Mouse (Mus musculus): ENCODE measurements at regions not wholly inside any gene's neighbourhood (a gene's known extent, or its start where the extent isn't known, plus 50 kb on each side); places are given as distances from the start of the nearest gene placed in this dataset.
A peak's percentile ranks its signal among the peaks of the same experiment; 100 is the strongest.

GRCm38 (mm10) chr5:28690110-28690509 lies 223.1 kb upstream of the Shh start:
- Histone ChIP-seq H3K36me3 (no peaks in the 10 kb centered on the region), H3K27ac (no peak overlapping the region), H3K4me3 (no peak overlapping the region), H3K4me1 (replicated peaks) (no peaks in the 10 kb centered on the region), H3K9me3 (no peaks in the 10 kb centered on the region), H3K27me3 (ENCODE audit: insufficient read depth, poor library complexity, severe bottlenecking) (no peaks in the 10 kb centered on the region)
- no peak for DNase-seq (ENCODE audit: low spot score)
- 80% methylated on average over 6 of the region's 6 CpGs for whole genome bisulfite sequencing

GRCm38 (mm10) chr5:28689651-28690050 lies 222.6 kb upstream of the Shh start:
- Histone ChIP-seq H3K36me3 (no peaks in the 10 kb centered on the region), H3K4me3 (no peak overlapping the region), H3K9me3 (no peaks in the 10 kb centered on the region), H3K27ac (no peak overlapping the region), H3K4me1 (replicated peaks) (no peaks in the 10 kb centered on the region), H3K27me3 (ENCODE audit: insufficient read depth, poor library complexity, severe bottlenecking) (no peaks in the 10 kb centered on the region)
- DNase-seq (ENCODE audit: low spot score): no peak
- 86% methylated on average over 2 of the region's 2 CpGs for WGBS

GRCm38 (mm10) chr5:28689136-28689535 lies 222.1 kb upstream of the Shh start:
- 88% methylated on average over 3 of the region's 3 CpGs for WGBS
- no peak for DNase-seq (ENCODE audit: low spot score)

GRCm38 (mm10) chr5:28682821-28683220 lies 215.8 kb upstream of the Shh start:
- no peak overlapping the region for H3K27ac ChIP-seq
- H3K36me3 ChIP-seq: no peaks in the 10 kb centered on the region
- 81% methylated on average over 6 of the region's 6 CpGs for WGBS
- no peak overlapping the region for H3K4me3 ChIP-seq
- DNase-seq (ENCODE audit: low spot score): no peak
- no peaks in the 10 kb centered on the region for H3K27me3 ChIP-seq (ENCODE audit: insufficient read depth, poor library complexity, severe bottlenecking)
- H3K9me3 ChIP-seq: no peaks in the 10 kb centered on the region
- 0 out of 2 replicates have a peak, but pooled peaks cover 3% of the 10 kb centered on the region for H3K4me1 ChIP-seq (replicated peaks)

More at GRCm38 (mm10) chr5:28689136-28689535, 222.1 kb upstream of the Shh start:
- H3K9me3 ChIP-seq: no peaks in the 10 kb centered on the region
- H3K27me3 ChIP-seq (ENCODE audit: insufficient read depth, poor library complexity, severe bottlenecking): no peaks in the 10 kb centered on the region
- no peak overlapping the region for H3K4me3 ChIP-seq
- H3K36me3 ChIP-seq: no peaks in the 10 kb centered on the region
- H3K4me1 ChIP-seq (replicated peaks): no peaks in the 10 kb centered on the region
- no peak overlapping the region for H3K27ac ChIP-seq

GRCm38 (mm10) chr5:28680311-28680710 lies 213.3 kb upstream of the Shh start:
- Histone ChIP-seq H3K4me3 (no peak overlapping the region), H3K27me3 (ENCODE audit: insufficient read depth, poor library complexity, severe bottlenecking) (no peaks in the 10 kb centered on the region), H3K9me3 (no peaks in the 10 kb centered on the region), H3K27ac (no peak overlapping the region), H3K4me1 (replicated peaks) (0 out of 2 replicates have a peak, but pooled peaks cover 3% of the 10 kb centered on the region), H3K36me3 (no peaks in the 10 kb centered on the region)
- 90% methylated on average over 1 of the region's 1 CpGs for WGBS
- DNase-seq (ENCODE audit: low spot score): no peak

DNA sequence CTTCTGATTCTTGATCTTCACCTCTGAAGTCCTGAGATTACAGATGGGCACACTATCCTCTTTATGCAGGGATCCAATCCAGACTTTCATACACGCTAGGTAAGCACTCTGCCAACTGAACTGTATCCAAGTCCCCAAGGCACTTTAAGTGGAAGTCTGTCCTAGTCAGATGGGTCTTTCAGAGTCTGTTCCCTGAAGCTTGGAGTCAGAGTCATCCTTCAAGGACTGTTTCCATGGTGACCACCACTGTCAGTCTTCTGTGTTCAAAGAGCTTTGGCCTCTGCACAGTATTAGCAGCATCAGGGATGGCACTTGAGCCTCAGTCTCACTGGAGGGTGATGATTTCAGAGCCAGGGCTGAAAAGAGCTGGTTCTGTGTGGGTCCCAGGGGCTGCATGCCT lies 212.7 kb upstream of the Shh start:
- H3K4me3 ChIP-seq: no peak overlapping the region
- DNase-seq (ENCODE audit: low spot score): no peak
- 78% methylated on average over 1 of the region's 1 CpGs for WGBS

DNA sequence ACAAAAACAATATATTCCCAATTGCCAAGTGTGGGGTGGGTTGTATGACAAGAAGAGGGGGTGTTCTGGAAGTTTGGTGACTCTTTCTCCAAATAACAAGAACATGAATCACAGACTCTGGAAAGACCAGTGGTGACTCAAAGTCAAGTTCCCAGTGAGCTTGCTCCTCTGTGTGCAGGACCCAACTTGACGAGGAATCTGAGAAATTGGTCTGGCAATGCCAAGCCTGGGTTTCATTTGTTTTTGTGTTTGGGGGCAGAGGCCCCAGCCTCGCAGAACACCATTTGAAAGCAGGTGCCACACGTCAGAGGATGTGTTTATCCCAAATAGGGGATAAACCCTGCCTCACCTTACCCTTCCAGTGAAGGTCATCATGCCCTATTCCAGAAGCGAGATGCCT lies 163.1 kb upstream of the Shh start:
- Histone ChIP-seq H3K27me3 (ENCODE audit: insufficient read depth, poor library complexity, severe bottlenecking) (no peaks in the 10 kb centered on the region), H3K27ac (no peak overlapping the region), H3K4me1 (replicated peaks) (no peaks in the 10 kb centered on the region), H3K9me3 (no peaks in the 10 kb centered on the region), H3K4me3 (no peak overlapping the region), H3K36me3 (no peaks in the 10 kb centered on the region)
- WGBS: 80% methylated on average over 4 of the region's 4 CpGs
- no peak for DNase-seq (ENCODE audit: low spot score)

More for the DNA sequence above, 212.7 kb upstream of the Shh start:
- Histone ChIP-seq H3K9me3 (no peaks in the 10 kb centered on the region), H3K4me1 (replicated peaks) (0 out of 2 replicates have a peak, but pooled peaks cover 3% of the 10 kb centered on the region), H3K27me3 (ENCODE audit: insufficient read depth, poor library complexity, severe bottlenecking) (no peaks in the 10 kb centered on the region), H3K36me3 (no peaks in the 10 kb centered on the region), H3K27ac (no peak overlapping the region)

GRCm38 (mm10) chr5:28611885-28612284 lies 144.8 kb upstream of the Shh start:
- Histone ChIP-seq H3K4me3 (no peak overlapping the region), H3K27me3 (ENCODE audit: insufficient read depth, poor library complexity, severe bottlenecking) (no peaks in the 10 kb centered on the region), H3K4me1 (replicated peaks) (no peaks in the 10 kb centered on the region), H3K27ac (no peak overlapping the region), H3K9me3 (no peaks in the 10 kb centered on the region), H3K36me3 (no peaks in the 10 kb centered on the region)
- DNase-seq (ENCODE audit: low spot score): no peak
- 92% methylated on average over 3 of the region's 3 CpGs for WGBS

GRCm38 (mm10) chr5:28596537-28597314 lies 129.7 kb upstream of the Shh start:
- Histone ChIP-seq H3K4me3 (no peak overlapping the region), H3K36me3 (no peaks in the 10 kb centered on the region), H3K4me1 (replicated peaks) (no peaks in the 10 kb centered on the region), H3K27ac (no peak overlapping the region), H3K27me3 (ENCODE audit: insufficient read depth, poor library complexity, severe bottlenecking) (no peaks in the 10 kb centered on the region), H3K9me3 (no peaks in the 10 kb centered on the region)
- 61% methylated on average over 1 of the region's 1 CpGs for WGBS
- DNase-seq (ENCODE audit: low spot score): no peak

- WGBS: 86% methylated on average over 5 of the region's 5 CpGs
- Histone ChIP-seq H3K27ac (no peak overlapping the region), H3K9me3 (no peaks in the 10 kb centered on the region), H3K4me3 (no peak overlapping the region), H3K36me3 (no peaks in the 10 kb centered on the region), H3K27me3 (ENCODE audit: insufficient read depth, poor library complexity, severe bottlenecking) (no peaks in the 10 kb centered on the region), H3K4me1 (replicated peaks) (peaks cover 21% of the 10 kb centered on the region)
- DNase-seq (ENCODE audit: low spot score): no peak
These were observed 104.4 kb upstream of the Shh start for GRCm38 (mm10) chr5:28571347-28571998.

- no peak overlapping the region for H3K27ac ChIP-seq
These were observed 101.4 kb upstream of the Shh start for GRCm38 (mm10) chr5:28568417-28568816.

DNA sequence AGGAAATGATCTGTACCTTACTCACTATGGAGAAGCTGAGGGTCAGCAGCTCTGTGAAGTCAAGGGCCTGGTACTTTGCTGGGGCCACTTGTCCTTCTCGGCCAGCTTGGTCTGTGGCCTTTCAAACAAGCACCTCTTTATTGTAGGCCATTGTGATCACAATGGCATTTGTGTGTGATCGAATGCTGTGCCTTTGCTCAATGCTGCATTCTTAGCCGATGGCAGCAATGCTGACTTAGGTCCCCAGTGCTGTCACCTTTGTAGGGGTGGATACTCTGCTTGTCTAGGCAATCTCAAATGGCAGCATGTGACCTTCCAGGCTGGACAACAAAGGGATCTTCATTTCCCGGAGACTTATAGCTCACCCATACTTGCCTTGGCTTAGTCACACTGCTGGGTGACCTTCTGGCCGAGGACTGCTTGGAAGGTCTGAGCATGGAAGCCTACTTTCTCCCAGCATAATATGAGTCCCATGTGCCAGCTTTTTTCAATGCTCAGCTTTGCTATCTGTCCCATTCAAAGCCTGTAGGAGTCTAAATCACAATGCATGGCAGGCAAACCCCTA lies 100.4 kb upstream of the Shh start:
- Histone ChIP-seq H3K4me1 (replicated peaks) (peaks cover 33% of the 10 kb centered on the region), H3K36me3 (no peaks in the 10 kb centered on the region), H3K4me3 (no peak overlapping the region), H3K27me3 (ENCODE audit: insufficient read depth, poor library complexity, severe bottlenecking) (no peaks in the 10 kb centered on the region), H3K27ac (peak overlapping the region; percentile 62; the same call in 1 of the 2 replicates), H3K9me3 (no peaks in the 10 kb centered on the region)
- no peak for DNase-seq (ENCODE audit: low spot score)
- 64% methylated on average over 5 of the region's 5 CpGs for WGBS

More at GRCm38 (mm10) chr5:28568417-28568816, 101.4 kb upstream of the Shh start:
- no peak for DNase-seq (ENCODE audit: low spot score)
- H3K9me3 ChIP-seq: no peaks in the 10 kb centered on the region
- no peak overlapping the region for H3K4me3 ChIP-seq
- H3K36me3 ChIP-seq: no peaks in the 10 kb centered on the region
- H3K4me1 ChIP-seq (replicated peaks): peaks cover 25% of the 10 kb centered on the region
- no peaks in the 10 kb centered on the region for H3K27me3 ChIP-seq (ENCODE audit: insufficient read depth, poor library complexity, severe bottlenecking)

DNA sequence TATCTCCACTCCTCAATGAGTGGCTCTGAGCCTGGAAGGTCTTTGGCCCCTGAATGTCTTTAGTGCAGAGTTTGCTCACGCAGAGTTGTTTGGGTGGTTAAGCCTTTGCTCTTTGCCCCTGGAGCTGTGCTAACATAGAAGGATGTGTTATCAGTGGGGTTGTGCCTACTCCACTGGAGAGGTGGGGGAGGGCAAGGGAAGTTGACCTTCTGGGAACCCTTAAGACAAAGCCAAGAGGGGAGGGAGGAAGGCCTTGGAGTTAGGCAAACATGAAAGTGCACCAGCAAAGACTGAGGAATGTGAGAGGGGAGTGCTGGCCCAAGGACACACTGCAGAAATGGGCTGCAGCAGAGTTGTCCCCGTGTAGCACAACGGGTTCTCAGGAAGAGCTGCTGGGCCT lies 96.3 kb upstream of the Shh start:
- no peak overlapping the region for H3K4me3 ChIP-seq
- H3K27me3 ChIP-seq (ENCODE audit: insufficient read depth, poor library complexity, severe bottlenecking): no peaks in the 10 kb centered on the region
- H3K4me1 ChIP-seq (replicated peaks): peaks cover 28% of the 10 kb centered on the region
- WGBS: 10% methylated on average over 3 of the region's 3 CpGs
- no peak overlapping the region for H3K27ac ChIP-seq
- H3K9me3 ChIP-seq: no peaks in the 10 kb centered on the region
- no peak for DNase-seq (ENCODE audit: low spot score)
- H3K36me3 ChIP-seq: no peaks in the 10 kb centered on the region
